Mouse (Mus musculus): ENCODE data around the gene Hpd.
A peak's percentile ranks its signal among the peaks of the same experiment; 100 is the strongest.
"Not testable (repeated sequence)": the region's sequence is repeated elsewhere in the genome, so short reads cannot be mapped to it uniquely, and the experiment has no call there.

The Hpd gene

GRCm38 (mm10) chr5:123182651-123183050, at the start of gene Hpd:
TSS of gene Hpd (minus strand) at chr5:123182727.
- DNase-seq (ENCODE audit: low read depth, low spot score) = no peak

GRCm38 (mm10) chr5:123232180-123232579, 49.7 kb upstream of the Hpd start:
- DNase-seq (ENCODE audit: low read depth, low spot score) = no peak

- DNase-seq (ENCODE audit: low read depth, low spot score) = no peak
Observed at GRCm38 (mm10) chr5:123229296-123229695, 46.8 kb upstream of the Hpd start.

DNA sequence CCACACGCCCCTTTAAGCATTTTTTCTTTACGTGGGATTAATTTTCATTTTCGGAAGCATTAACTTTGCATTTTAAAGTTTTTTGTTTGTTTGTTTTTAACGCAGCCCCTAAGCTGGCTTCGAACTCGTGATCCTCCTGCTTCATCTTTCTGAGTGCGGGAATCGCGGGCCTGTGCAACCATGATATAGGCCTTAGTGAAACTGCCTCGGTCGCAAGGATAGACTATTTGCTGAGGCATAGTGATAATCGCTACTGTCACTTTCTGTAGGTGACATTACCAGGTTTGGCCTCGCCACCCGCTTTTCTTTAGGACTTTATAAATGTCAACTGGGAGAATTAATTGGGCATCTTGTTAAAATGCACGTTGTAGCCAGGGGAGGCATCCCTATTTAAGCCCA, 46.0 kb upstream of the Hpd start:
- no peak for DNase-seq (ENCODE audit: low read depth, low spot score)

DNA sequence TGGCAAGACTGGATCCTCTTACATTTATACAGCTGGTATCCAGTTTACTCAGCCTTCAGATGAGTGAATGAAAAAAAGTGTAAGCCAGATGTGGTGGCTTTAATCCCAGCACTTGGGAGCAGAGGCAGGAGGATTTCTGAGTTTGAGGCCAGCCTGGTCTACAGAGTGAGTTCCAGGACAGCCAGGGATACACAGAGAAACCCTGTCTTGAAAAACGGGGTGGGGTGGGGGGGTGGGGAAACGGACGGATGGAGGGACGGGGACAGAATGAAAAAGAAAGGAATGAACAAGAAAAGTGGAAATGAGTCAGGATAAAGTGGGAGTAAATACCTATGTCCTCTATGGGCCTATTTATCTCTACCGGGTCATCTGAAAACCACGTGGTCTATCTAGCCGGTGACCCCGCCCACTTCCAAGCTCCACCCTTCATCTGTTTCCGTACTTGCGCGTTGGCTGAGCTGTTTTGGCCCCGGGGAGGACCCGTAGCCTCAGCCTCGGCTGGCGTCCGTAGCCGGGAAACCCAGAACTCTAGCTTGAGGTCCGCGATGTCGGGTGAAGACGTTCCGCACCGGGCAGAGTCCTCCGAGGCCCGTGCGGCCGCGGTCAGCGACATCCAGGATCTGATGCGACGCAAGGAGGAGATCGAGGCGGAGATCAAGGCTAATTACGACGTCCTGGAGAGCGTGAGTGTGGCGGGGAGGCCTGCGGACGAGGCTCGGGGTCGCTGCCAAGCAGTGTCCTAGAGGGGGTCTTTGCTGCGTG, 45.4 kb upstream of the Hpd start:
- peak; percentile 93 for DNase-seq (ENCODE audit: low read depth, low spot score)

DNA sequence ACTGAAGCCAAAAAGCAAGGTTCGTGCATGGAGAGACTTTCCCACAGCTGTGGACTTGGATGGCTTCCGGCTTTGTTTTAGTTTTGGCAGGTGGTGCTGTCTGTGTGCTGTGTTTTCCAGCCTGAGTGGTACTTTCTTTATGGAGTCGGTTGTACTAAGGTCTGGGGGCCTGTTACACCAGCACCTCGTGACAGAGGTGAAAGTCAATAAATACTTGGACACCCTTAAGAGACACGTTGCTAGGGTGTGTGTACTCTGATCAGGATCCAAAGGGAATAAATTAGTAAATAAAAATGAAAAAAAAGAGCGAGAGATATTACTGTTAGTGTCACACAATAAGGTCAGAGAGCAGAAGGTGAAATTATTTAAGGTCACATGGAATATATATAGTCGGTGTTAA, 44.3 kb upstream of the Hpd start:
- DNase-seq (ENCODE audit: low read depth, low spot score) = no peak

DNA sequence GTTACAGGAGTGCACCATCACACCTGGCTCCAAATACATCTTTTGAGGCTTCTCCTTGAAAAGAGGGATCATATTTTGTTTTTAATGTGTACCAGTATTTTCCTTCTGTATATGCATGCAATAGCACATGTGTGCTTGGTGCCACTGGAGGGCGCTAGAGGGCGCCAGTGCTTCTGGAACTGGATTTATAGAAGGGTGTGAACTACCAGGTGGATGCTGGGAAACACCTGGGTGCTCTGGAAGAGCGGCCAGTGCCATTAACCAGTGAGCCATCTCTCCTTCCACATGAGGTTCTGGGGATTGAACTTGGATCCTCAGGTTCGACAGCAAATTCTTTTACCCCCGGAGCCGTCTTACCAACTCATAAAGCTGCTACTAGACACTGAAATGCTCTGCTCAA, 41.3 kb upstream of the Hpd start:
- not testable (repeated sequence) for DNase-seq (ENCODE audit: low read depth, low spot score)

GRCm38 (mm10) chr5:123223051-123223410, 40.5 kb upstream of the Hpd start:
- DNase-seq (ENCODE audit: low read depth, low spot score) = no peak

DNA sequence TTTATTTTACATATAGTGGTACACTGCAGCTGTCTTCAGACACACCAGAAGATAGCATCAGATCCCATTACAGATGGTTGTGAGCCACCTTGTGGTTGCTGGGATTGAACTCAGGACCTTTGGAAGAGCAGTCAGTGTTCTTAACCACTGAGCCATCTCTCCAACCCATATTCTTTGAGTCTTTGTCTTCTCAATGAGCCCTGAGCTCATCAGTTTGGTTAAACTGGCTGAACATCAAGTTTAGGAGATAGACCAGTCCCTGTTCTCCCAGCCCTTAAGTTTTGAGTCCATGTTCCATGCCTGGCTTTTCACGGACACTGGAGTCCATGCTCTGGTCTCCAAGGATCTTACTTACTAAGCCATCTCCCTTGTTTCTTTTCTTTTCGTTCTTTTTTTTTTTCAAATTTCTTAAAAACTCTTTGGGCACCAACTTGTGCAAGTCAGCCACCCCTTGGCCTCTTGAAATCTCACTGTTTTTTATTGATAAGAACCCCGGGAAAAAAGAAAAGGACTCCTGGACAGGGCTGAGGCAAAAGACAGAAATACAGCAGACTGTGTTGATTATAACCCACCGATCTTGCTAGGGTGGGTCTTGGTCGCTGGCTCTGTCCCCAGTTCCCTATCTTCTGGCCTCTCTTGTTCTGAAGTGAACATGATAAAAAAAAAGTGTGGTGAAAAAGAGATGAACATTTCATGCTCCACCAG, 40.0 kb upstream of the Hpd start:
- not testable (repeated sequence) for DNase-seq (ENCODE audit: low read depth, low spot score)

GRCm38 (mm10) chr5:123203591-123203990, 21.1 kb upstream of the Hpd start:
- not testable (repeated sequence) for DNase-seq (ENCODE audit: low read depth, low spot score)

DNA sequence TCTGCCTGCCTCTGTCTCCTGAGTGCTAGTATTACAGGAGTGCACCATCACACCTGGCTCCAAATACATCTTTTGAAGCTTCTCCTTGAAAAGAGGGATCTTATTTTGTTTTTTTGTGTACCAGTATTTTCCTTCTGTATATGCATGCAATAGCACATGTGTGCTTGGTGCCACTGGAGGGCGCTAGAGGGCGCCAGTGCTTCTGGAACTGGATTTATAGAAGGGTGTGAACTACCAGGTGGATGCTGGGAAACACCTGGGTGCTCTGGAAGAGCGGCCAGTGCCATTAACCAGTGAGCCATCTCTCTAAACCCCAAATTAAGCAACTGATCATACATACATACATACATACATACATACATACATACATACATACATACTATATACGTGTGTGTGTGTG, 20.2 kb upstream of the Hpd start:
- not testable (repeated sequence) for DNase-seq (ENCODE audit: low read depth, low spot score)

DNA sequence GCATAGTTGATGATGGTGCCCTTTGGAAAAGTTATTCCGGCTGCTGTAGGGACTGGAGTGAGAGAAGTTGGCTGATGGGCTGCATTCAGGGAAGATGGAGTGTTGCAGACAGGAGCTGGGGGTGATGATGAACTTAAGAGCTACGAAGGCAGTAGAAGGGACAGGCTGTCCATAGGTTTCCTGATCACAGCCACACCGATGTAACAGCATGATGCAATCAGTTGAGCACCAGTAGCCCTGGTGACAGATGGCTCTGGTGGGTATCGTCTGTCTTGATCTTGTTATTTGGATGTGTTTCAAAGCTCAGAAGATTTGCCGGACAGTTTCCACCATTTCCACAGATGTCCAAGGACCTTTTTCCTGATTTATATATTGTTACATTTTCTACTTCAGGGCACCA, 19.5 kb upstream of the Hpd start:
- no peak for DNase-seq (ENCODE audit: low read depth, low spot score)

GRCm38 (mm10) chr5:123201523-123201892, 19.0 kb upstream of the Hpd start:
- DNase-seq (ENCODE audit: low read depth, low spot score) = no peak

- DNase-seq (ENCODE audit: low read depth, low spot score) = not testable (repeated sequence)
Observed at GRCm38 (mm10) chr5:123200816-123201522, 18.4 kb upstream of the Hpd start.

GRCm38 (mm10) chr5:123198523-123198922, 16.0 kb upstream of the Hpd start:
- DNase-seq (ENCODE audit: low read depth, low spot score) = no peak

GRCm38 (mm10) chr5:123196746-123197145, 14.2 kb upstream of the Hpd start:
- no peak for DNase-seq (ENCODE audit: low read depth, low spot score)

GRCm38 (mm10) chr5:123195500-123196000, 13.0 kb upstream of the Hpd start:
- no peak for DNase-seq (ENCODE audit: low read depth, low spot score)

GRCm38 (mm10) chr5:123194856-123195255, 12.3 kb upstream of the Hpd start:
- no peak for DNase-seq (ENCODE audit: low read depth, low spot score)

DNA sequence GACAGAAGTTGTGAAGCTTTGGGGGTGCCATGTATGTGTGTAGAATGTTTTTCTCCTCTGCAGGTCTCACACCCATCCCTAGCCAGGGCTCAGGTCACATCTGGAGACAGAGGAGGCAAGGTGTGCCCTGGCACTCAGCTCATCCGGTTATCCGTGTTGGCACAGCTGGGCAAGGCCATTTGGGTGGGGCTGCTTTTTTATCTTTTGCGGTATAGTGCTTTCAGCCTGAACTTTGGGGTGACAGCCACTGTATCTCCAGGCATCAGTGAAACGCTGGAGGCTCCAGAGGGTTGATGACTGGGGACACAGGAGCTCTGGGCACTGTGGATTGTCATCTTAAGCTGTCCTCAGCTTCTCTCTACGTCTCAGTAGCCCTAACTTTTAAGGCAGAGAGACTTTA, 10.9 kb upstream of the Hpd start:
- no peak for DNase-seq (ENCODE audit: low read depth, low spot score)

- DNase-seq (ENCODE audit: low read depth, low spot score) = no peak
Observed at GRCm38 (mm10) chr5:123192606-123193150, 10.2 kb upstream of the Hpd start.

- DNase-seq (ENCODE audit: low read depth, low spot score) = no peak
Observed at GRCm38 (mm10) chr5:123191427-123191826, 8.9 kb upstream of the Hpd start.

DNA sequence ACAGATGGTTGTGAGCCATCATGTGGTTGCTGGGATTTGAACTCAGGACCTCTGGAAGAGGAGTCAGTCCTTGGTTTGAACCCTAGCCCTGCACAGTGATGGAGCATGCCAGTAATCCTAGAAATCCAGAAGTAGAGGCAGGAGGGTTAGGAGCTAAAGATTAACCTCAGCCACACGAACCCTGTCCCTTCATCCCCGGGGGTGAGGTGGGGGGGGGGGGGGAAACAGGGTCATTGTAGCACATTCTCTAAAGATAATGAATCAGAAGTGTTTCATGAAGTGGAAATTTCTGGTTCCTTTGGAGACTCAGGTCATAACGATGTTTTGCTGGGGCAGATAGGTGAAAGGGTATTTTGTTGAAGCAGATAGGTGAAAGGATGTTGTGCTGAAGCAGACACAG, 8.4 kb upstream of the Hpd start:
- no peak for DNase-seq (ENCODE audit: low read depth, low spot score)

All from CD4-positive helper T cell, adult 2 months (primary cell).